Mouse (Mus musculus) macrophage (primary cell): ENCODE results near the gene Cacng8. TPM values are rescaled to one million over a fixed set of nuclear protein-coding genes. Genes with fewer than 3 reads are reported as not detected.

Source experiments
- H3K27ac ChIP-seq: fragments of 350-480 bp; formaldehyde crosslinking; 2 replicates; pipeline ENCODE4 v1.9.0; 2021
- H3K36me3 ChIP-seq: fragments of 350-480 bp; formaldehyde crosslinking; 2 replicates; pipeline ENCODE4 v1.9.0; 2021; ENCODE audit errors: inconsistent target
- H3K4me3 ChIP-seq: fragments of 350-480 bp; formaldehyde crosslinking; 2 replicates; pipeline ENCODE4 v1.9.0; 2021; ENCODE audit errors: inconsistent target
- H3K79me2 ChIP-seq: fragments of 350-480 bp; formaldehyde crosslinking; 2 replicates; pipeline ENCODE4 v1.9.0; 2021; ENCODE audit errors: inconsistent target
- WGBS: methylation state at CpG from one replicate; pipeline ENCODE4 v1.1.7; 2026; ENCODE audit warnings: inconsistent platforms; ENCODE audit not compliant: missing documents; 5-methylcytosine and 5-hydroxymethylcytosine counted together
- polyA plus RNA-seq: library from polyadenylated mRNA; stranded (reverse); fragments of 250-400 nt; gene quantifications from 3 replicates; pipeline ENCODE4 v1.2.4, GENCODE M21; 2018; ENCODE audit warnings: inconsistent platforms

The Cacng8 gene
- polyA plus RNA-seq, 1 experiment from 2014 or later, result not detected

DNA sequence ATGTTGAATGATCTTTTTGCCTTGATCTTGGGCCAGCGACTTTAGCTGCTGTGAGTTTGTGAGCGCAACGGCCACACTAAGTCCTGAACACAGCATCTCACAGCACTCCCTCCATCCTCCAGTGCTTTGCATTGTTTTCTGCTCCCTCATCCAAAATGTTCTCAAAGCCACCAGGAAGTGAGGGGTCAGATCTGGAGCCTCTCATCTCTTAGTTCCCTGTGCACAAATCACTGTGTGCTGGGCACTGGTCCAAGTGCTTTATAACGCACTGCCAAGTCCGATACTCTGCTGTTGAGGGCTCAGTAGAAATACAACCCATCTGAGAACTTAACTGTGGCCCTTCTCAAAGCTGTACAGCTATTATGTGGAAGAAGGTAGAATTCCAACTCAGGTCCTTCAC is 47.5 kb downstream of the Cacng8 start:
- H3K27ac ChIP-seq, result no peak overlapping the region
- H3K4me3 ChIP-seq, result no peak overlapping the region
- WGBS, result 75% methylated on average over 5 of the region's 5 CpGs
- no peaks in the 10 kb centered on the region for H3K36me3 ChIP-seq
- no peaks in the 10 kb centered on the region for H3K79me2 ChIP-seq

GRCm38 (mm10) chr7:3439984-3440383 is 49.5 kb downstream of the Cacng8 start:
- WGBS, result 100% methylated on average over 3 of the region's 11 CpGs
- H3K27ac ChIP-seq, result no peak overlapping the region
- H3K4me3 ChIP-seq, result no peak overlapping the region
- H3K79me2 ChIP-seq, result no peaks in the 10 kb centered on the region
- H3K36me3 ChIP-seq, result no peaks in the 10 kb centered on the region

GRCm38 (mm10) chr7:3440526-3440925 is 50.0 kb downstream of the Cacng8 start:
- H3K27ac ChIP-seq, result no peak overlapping the region
- H3K4me3 ChIP-seq, result no peak overlapping the region
- H3K36me3 ChIP-seq, result no peaks in the 10 kb centered on the region
- H3K79me2 ChIP-seq, result no peaks in the 10 kb centered on the region
- 92% methylated on average over 8 of the region's 8 CpGs for WGBS

- WGBS, result 4% methylated on average over 10 of the region's 10 CpGs
- Histone ChIP-seq H3K27ac (peak overlapping the region; percentile 37), H3K79me2 (no peaks in the 10 kb centered on the region), H3K4me3 (no peak overlapping the region), H3K36me3 (no peaks in the 10 kb centered on the region)
Observed at GRCm38 (mm10) chr7:3442476-3443062, 52.1 kb downstream of the Cacng8 start.

GRCm38 (mm10) chr7:3444678-3445077 is 54.2 kb downstream of the Cacng8 start:
- H3K27ac ChIP-seq, result no peak overlapping the region
- no peaks in the 10 kb centered on the region for H3K36me3 ChIP-seq
- WGBS, result 61% methylated on average over 3 of the region's 3 CpGs
- no peak overlapping the region for H3K4me3 ChIP-seq
- H3K79me2 ChIP-seq, result no peaks in the 10 kb centered on the region

DNA sequence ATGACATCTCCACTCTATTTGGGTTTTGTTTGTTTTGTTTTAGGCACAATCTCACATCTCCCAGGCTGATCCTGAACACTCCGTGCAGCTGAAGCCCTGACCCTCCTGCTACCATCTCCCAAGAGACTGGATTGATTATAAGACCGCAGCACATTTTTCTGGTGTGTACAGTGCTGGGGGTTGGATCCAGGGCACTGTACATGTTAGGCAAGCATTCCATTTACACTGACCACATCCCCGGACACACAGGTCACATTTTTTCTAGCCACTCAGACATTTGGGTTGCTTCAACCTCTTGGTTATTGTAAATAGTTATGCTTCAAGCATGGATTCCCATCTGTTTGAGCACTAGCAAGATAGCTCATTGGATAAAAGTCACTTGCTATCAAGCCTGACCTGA is 56.1 kb downstream of the Cacng8 start:
- Histone ChIP-seq H3K36me3 (no peaks in the 10 kb centered on the region), H3K4me3 (no peak overlapping the region), H3K27ac (no peak overlapping the region), H3K79me2 (no peaks in the 10 kb centered on the region)
- WGBS, result 92% methylated on average over 3 of the region's 3 CpGs

DNA sequence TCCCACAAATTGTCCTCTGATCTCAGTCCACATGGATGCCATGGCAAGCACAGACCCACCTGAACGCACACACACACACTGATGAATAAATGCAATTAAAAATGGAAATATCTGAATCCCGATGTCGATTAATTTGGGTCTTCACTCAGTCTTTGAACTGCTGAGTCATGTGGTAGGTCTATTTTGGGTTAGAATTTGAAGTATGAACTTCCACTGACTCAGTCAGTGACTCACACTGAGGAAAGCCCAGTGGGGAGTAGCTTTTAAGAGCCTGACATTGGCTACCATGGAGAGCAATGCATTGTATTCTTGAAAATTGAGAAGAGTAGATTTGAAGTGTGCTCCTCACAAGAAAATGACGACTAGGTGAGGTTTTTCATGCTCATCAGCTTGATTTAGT is 56.5 kb downstream of the Cacng8 start:
- no peak overlapping the region for H3K4me3 ChIP-seq
- H3K79me2 ChIP-seq, result no peaks in the 10 kb centered on the region
- no peaks in the 10 kb centered on the region for H3K36me3 ChIP-seq
- 58% methylated on average over 4 of the region's 4 CpGs for WGBS
- no peak overlapping the region for H3K27ac ChIP-seq

GRCm38 (mm10) chr7:3448737-3449454 is 58.4 kb downstream of the Cacng8 start:
- no peak overlapping the region for H3K27ac ChIP-seq
- no peaks in the 10 kb centered on the region for H3K36me3 ChIP-seq
- no peaks in the 10 kb centered on the region for H3K79me2 ChIP-seq
- WGBS, result 27% methylated on average over 15 of the region's 15 CpGs
- H3K4me3 ChIP-seq, result no peak overlapping the region

DNA sequence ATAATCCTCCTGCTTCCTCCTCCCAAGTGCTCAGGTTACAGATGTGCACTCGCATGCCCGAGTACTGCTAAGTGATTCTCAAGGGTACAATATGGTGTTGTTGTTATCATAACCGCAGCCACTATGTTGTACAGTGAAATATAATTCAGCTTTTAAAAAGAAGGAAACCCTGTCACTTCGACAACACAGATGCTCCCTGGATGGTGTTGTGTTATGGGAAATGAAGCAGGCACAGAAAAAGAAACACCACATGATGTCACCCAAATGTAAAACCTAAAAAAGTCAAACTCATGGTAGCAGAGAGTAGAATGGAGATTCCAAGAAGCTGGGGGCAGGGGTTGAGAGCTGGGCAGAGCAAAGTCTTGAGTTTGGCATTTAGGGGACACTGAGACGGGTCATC is 60.2 kb downstream of the Cacng8 start:
- no peak overlapping the region for H3K4me3 ChIP-seq
- no peaks in the 10 kb centered on the region for H3K36me3 ChIP-seq
- H3K27ac ChIP-seq, result no peak overlapping the region
- 79% methylated on average over 5 of the region's 5 CpGs for WGBS
- no peaks in the 10 kb centered on the region for H3K79me2 ChIP-seq

DNA sequence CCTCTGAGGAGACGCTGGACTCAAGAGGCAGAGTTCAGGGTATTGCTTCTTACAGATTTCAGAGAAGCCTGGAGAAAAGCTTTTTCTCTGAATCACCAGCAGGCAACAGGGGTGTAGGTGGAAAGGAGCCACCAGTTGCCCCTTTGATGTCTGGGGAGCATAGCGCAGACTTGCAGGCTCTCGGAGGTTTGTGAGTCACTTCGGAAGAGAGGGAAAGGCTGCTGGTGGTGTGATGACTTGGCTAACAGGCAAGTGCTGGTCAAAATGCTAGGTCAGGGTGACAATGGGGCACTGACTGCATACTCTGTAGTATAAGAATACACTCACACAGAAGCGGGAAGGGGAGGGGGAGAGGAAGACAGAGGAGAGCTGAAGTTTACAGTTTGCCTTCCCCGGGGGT is 60.7 kb downstream of the Cacng8 start:
- Histone ChIP-seq H3K79me2 (no peaks in the 10 kb centered on the region), H3K4me3 (no peak overlapping the region), H3K36me3 (no peaks in the 10 kb centered on the region), H3K27ac (no peak overlapping the region)
- 64% methylated on average over 5 of the region's 6 CpGs for WGBS

DNA sequence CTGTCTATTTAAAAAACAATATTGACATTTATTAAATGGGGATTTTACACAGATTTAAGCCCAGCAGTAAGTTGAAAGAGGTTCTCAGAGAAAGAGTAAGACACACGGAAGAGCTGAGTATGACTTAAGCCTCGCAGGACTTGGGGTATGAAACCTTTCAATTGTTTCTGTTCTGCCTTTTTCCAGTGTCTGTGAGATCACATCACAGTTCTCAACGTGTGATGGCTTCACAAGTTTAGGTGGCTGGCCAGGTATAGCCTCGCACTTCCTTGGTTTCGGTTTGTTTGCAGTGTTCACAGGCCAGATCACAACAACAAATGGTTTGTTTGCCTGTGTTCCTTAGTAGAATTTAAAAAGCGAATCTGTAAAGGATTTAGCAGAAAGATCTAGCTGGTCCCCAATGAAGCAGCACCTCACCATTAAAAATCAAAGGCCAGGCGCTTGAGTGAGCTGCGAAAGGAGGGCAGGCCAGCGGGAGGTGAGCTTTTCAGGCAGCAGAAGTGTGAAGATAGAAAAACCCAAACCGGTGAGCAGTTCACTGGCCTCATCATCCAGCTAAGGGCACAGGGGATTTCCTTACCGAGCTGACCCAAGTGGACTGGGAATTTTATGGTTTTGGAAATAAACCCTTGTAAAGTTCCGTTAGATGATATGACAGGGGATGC is 62.5 kb downstream of the Cacng8 start:
- Histone ChIP-seq H3K4me3 (no peak overlapping the region), H3K79me2 (no peaks in the 10 kb centered on the region), H3K36me3 (no peaks in the 10 kb centered on the region), H3K27ac (no peak overlapping the region)
- 81% methylated on average over 12 of the region's 12 CpGs for WGBS

- H3K27ac ChIP-seq, result no peak overlapping the region
- 94% methylated on average over 5 of the region's 11 CpGs for WGBS
- H3K4me3 ChIP-seq, result no peak overlapping the region
- no peaks in the 10 kb centered on the region for H3K79me2 ChIP-seq
- H3K36me3 ChIP-seq, result no peaks in the 10 kb centered on the region
Observed at GRCm38 (mm10) chr7:3453486-3454183, 63.2 kb downstream of the Cacng8 start.

DNA sequence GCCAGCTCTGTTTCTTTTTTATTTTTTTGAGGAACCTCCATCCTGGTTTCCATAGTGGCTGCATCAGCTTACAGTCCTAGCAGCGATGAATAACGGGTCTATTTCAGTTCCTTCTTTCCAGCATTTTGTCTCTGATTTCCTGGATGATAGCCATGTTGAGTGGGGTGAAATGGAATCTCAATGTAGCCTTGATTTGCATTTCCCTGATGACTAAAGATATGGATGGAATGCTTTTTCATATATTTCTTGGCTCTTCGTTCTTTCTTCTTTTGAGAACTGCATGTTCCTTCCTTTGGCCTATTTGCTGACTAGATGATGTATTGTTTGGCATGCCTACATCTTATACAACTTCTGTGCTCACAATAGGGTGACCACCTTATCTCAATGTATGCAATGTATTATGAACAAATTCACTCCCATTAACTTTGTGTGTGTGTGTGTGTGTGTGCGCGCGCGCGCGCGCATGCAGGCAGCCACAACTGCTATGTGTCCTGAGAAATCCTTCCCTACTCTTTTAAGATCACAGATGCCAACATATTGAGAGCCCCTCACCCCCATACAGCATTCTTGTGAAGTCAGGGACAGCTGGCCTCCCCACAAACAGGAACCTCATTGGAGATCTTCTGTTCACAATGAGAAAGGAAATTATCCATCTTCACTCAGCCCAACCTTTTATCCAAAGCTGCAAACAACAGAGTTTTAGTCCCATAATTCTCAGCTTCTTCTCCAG is 66.8 kb downstream of the Cacng8 start:
- Histone ChIP-seq H3K27ac (no peak overlapping the region), H3K36me3 (no peaks in the 10 kb centered on the region), H3K79me2 (no peaks in the 10 kb centered on the region), H3K4me3 (no peak overlapping the region)
- WGBS, result 80% methylated on average over 10 of the region's 10 CpGs

- Histone ChIP-seq H3K79me2 (no peaks in the 10 kb centered on the region), H3K4me3 (no peak overlapping the region), H3K27ac (no peak overlapping the region), H3K36me3 (no peaks in the 10 kb centered on the region)
- WGBS, result 80% methylated on average over 9 of the region's 9 CpGs
Observed at GRCm38 (mm10) chr7:3457841-3458217, 67.3 kb downstream of the Cacng8 start.
